Mouse (Mus musculus): Measurements from ENCODE around the gene Pygm.

The Pygm gene

GRCm38 (mm10) chr19:6384128-6384527 lies at the start of gene Pygm:
Gene Pygm (plus strand): TSS chr19:6384399.
- no peak for DNase-seq (ENCODE audit: low read depth, low spot score)

- DNase-seq (ENCODE audit: low read depth, low spot score) = peak; percentile 93
These were observed 49.3 kb upstream of the Pygm start, which contains the start of gene Men1 for GRCm38 (mm10) chr19:6334673-6335457. Gene Men1 (plus strand): TSS chr19:6334979.

GRCm38 (mm10) chr19:6335458-6335827 lies 48.8 kb upstream of the Pygm start:
- DNase-seq (ENCODE audit: low read depth, low spot score) = peak; percentile 43

GRCm38 (mm10) chr19:6336920-6337319 lies 47.3 kb upstream of the Pygm start:
- DNase-seq (ENCODE audit: low read depth, low spot score) = no peak

GRCm38 (mm10) chr19:6338171-6338570 lies 46.0 kb upstream of the Pygm start:
- DNase-seq (ENCODE audit: low read depth, low spot score) = no peak

GRCm38 (mm10) chr19:6338716-6339115 lies 45.5 kb upstream of the Pygm start:
- DNase-seq (ENCODE audit: low read depth, low spot score) = no peak

- no peak for DNase-seq (ENCODE audit: low read depth, low spot score)
These were observed 45.0 kb upstream of the Pygm start for GRCm38 (mm10) chr19:6339191-6339590.

- DNase-seq (ENCODE audit: low read depth, low spot score) = peak; percentile 92
These were observed 44.2 kb upstream of the Pygm start for GRCm38 (mm10) chr19:6339890-6340504.

GRCm38 (mm10) chr19:6340524-6341452 lies 43.4 kb upstream of the Pygm start, which contains the start of gene Map4k2:
Gene Map4k2 (plus strand): TSS chr19:6341135.
- peak; percentile 95 for DNase-seq (ENCODE audit: low read depth, low spot score)

GRCm38 (mm10) chr19:6341453-6342077 lies 42.6 kb upstream of the Pygm start:
- DNase-seq (ENCODE audit: low read depth, low spot score) = peak; percentile 68

- DNase-seq (ENCODE audit: low read depth, low spot score) = peak; percentile 35
These were observed 41.8 kb upstream of the Pygm start for GRCm38 (mm10) chr19:6342276-6342933.

- peak; percentile 55 for DNase-seq (ENCODE audit: low read depth, low spot score)
These were observed 40.9 kb upstream of the Pygm start for GRCm38 (mm10) chr19:6343066-6343925.

- DNase-seq (ENCODE audit: low read depth, low spot score) = no peak
These were observed 40.2 kb upstream of the Pygm start for GRCm38 (mm10) chr19:6343996-6344395.

- DNase-seq (ENCODE audit: low read depth, low spot score) = no peak
These were observed 38.2 kb upstream of the Pygm start for GRCm38 (mm10) chr19:6346023-6346422.

- no peak for DNase-seq (ENCODE audit: low read depth, low spot score)
These were observed 37.5 kb upstream of the Pygm start for GRCm38 (mm10) chr19:6346661-6347060.

GRCm38 (mm10) chr19:6347615-6348014 lies 36.6 kb upstream of the Pygm start:
- no peak for DNase-seq (ENCODE audit: low read depth, low spot score)

- DNase-seq (ENCODE audit: low read depth, low spot score) = no peak
These were observed 35.5 kb upstream of the Pygm start for GRCm38 (mm10) chr19:6348717-6349116.

- DNase-seq (ENCODE audit: low read depth, low spot score) = no peak
These were observed 34.8 kb upstream of the Pygm start for GRCm38 (mm10) chr19:6349215-6349983.

GRCm38 (mm10) chr19:6351431-6352106 lies 32.6 kb upstream of the Pygm start:
- DNase-seq (ENCODE audit: low read depth, low spot score) = no peak
